Mouse (Mus musculus): ENCODE data around the gene Pepd.

- TF ChIP-seq MYOD1 (IDR thresholded peaks at IDR 0.05; ENCODE audit: control insufficient read depth in 1 of 3, insufficient read length in 2 of 3, low read depth in 2 of 3) (peak in 2 of 3 experiments; percentile 52 to 79), POLR2AphosphoS2 (IDR thresholded peaks at IDR 0.05; ENCODE audit: insufficient read length, low read depth) (no peak), POLR2A (IDR thresholded peaks at IDR 0.05; ENCODE audit: insufficient read length, low read depth) (no peak), TCF12 (IDR thresholded peaks at IDR 0.05; ENCODE audit: insufficient read depth, poor library complexity, severe bottlenecking) (no peak), USF1 (IDR thresholded peaks at IDR 0.05; ENCODE audit: low read depth) (no peak), MAX (IDR thresholded peaks at IDR 0.05; ENCODE audit: low read depth) (no peak), CEBPB (IDR thresholded peaks at IDR 0.05; ENCODE audit: insufficient read depth, poor library complexity, severe bottlenecking) (no peak), E2F4 (IDR thresholded peaks at IDR 0.05; ENCODE audit: insufficient read depth) (no peak), TCF3 (IDR thresholded peaks at IDR 0.05; ENCODE audit: insufficient read length, low read depth) (no peak), MYOG (IDR thresholded peaks at IDR 0.05; ENCODE audit: control insufficient read depth in 1 of 3, insufficient read depth in 1 of 3, insufficient read length in 2 of 3, low read depth in 2 of 3) (peak; percentile 6 to 79 (median 24)), SRF (IDR thresholded peaks at IDR 0.05; ENCODE audit: control insufficient read depth, insufficient read length, low read depth) (no peak), REST (IDR thresholded peaks at IDR 0.05; ENCODE audit: insufficient read depth, insufficient read length) (no peak)
These were observed 123.0 kb downstream of the Pepd start for GRCm38 (mm10) chr7:35035141-35035553.

Data from myocyte (in vitro differentiated cells).